Comparison of ENCODE assay signal across 32 mouse cellular contexts in the genomic region with DNA sequence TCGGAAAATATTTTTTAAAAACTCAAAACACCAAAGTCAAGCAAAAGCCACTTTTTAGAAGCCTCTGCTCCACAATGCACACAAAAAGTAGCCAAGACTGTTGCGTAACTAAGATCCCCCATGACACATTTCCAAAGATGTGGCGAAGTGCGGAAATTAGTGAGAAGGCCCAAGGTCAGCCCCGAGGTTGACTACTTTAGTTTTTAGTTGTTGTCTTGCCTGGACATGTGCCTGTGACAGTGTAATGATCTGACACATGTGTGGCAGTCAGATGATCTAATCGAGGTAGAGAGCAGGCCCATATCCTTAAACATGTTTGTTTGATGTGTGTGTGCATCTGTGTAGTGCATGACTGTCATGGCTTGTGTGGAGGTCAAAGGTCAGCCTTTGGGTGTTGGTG. TPM values are rescaled to one million over a fixed set of nuclear protein-coding genes. Genes with fewer than 3 reads are reported as not detected.
DNase-seq lines count a peak whose midpoint lies in the region; ATAC-seq and TF ChIP-seq lines count a peak whose summit lies in the region.
"Had no signal": no experiment of that assay in that cellular context is flagged by ENCODE, and none has a peak within 500 bp of the region (broad histone marks: within the 10 kb centered on the region; RNA-seq: fewer than 3 reads in every experiment).

No protein-coding gene starts in this region.

- no peak overlapping the region for H3K4me3 ChIP-seq in liver, embryonic 12.5 days
- no peak overlapping the region for H3K4me3 ChIP-seq in liver, postnatal 0 days (ENCODE audit: low read depth, low read length)
- H3K4me3 ChIP-seq: embryonic facial prominence, embryonic 10.5 days; embryonic facial prominence, embryonic 13.5 days; erythroblast, embryonic 14.5 days; forebrain, embryonic 12.5 days; forebrain, embryonic 15.5 days; heart, embryonic 12.5 days; heart, embryonic 15.5 days; hindbrain, embryonic 10.5 days; hindbrain, embryonic 13.5 days had no signal

- WGBS in liver, embryonic 12.5 days (ENCODE audit: insufficient replicate concordance) = 87% methylated on average over 6 of the region's 6 CpGs
- 86% methylated on average over 6 of the region's 6 CpGs for WGBS in liver, postnatal 0 days (ENCODE audit: insufficient replicate concordance)

- H3K27me3 ChIP-seq in liver, embryonic 12.5 days (replicated peaks) = peaks cover 15% of the 10 kb centered on the region; the same call in 1 of the 2 replicates
- H3K27me3 ChIP-seq in liver, postnatal 0 days (ENCODE audit: insufficient read depth, low read length) = no peaks in the 10 kb centered on the region; the same call in 1 of the 2 replicates
- H3K27me3 ChIP-seq: embryonic facial prominence, embryonic 13.5 days; forebrain, embryonic 15.5 days; heart, embryonic 12.5 days; heart, embryonic 15.5 days; hindbrain, embryonic 13.5 days had no signal

- H3K9ac ChIP-seq in liver, embryonic 12.5 days = 0 out of 2 replicates have a peak overlapping the region, but pooled peaks have one; percentile 17
- no peak overlapping the region for H3K9ac ChIP-seq in liver, postnatal 0 days (replicated peaks)
- H3K9ac ChIP-seq: embryonic facial prominence, embryonic 13.5 days; forebrain, embryonic 12.5 days; forebrain, embryonic 15.5 days; heart, embryonic 12.5 days; heart, embryonic 15.5 days; hindbrain, embryonic 13.5 days had no signal

- H3K27ac ChIP-seq in liver, embryonic 12.5 days = no peak overlapping the region
- no peak overlapping the region for H3K27ac ChIP-seq in liver, postnatal 0 days (ENCODE audit: low read depth)
- H3K27ac ChIP-seq: embryonic facial prominence, embryonic 10.5 days; embryonic facial prominence, embryonic 13.5 days; forebrain, embryonic 12.5 days; forebrain, embryonic 15.5 days; heart, embryonic 15.5 days; hindbrain, embryonic 10.5 days; hindbrain, embryonic 13.5 days had no signal

- no peak overlapping the region for H3K4me2 ChIP-seq in liver, embryonic 12.5 days
- H3K4me2 ChIP-seq in liver, postnatal 0 days (ENCODE audit: low read depth, low read length) = no peak overlapping the region
- H3K4me2 ChIP-seq: embryonic facial prominence, embryonic 13.5 days; forebrain, embryonic 12.5 days; forebrain, embryonic 15.5 days; heart, embryonic 12.5 days; heart, embryonic 15.5 days; hindbrain, embryonic 13.5 days had no signal

- no peak for TF ChIP-seq EP300 in liver, postnatal 0 days (IDR thresholded peaks at IDR 0.05; ENCODE audit: low read depth)

- no peaks in the 10 kb centered on the region; the same call in 1 of the 2 replicates for H3K9me3 ChIP-seq in liver, embryonic 12.5 days (replicated peaks)
- H3K9me3 ChIP-seq in liver, postnatal 0 days (ENCODE audit: low read length) = no peaks in the 10 kb centered on the region
- H3K9me3 ChIP-seq: embryonic facial prominence, embryonic 10.5 days; forebrain, embryonic 12.5 days; forebrain, embryonic 15.5 days; heart, embryonic 12.5 days; heart, embryonic 15.5 days; hindbrain, embryonic 10.5 days; hindbrain, embryonic 13.5 days had no signal

- TF ChIP-seq CTCF in liver, postnatal 0 days (IDR thresholded peaks at IDR 0.05; ENCODE audit: low read depth) = no peak

- DNase-seq in adrenal gland, adult 2 months = peak; percentile 59
- no peak for DNase-seq in adrenal gland, adult 18-20 months (ENCODE audit: low spot score in 2 of 2)
- DNase-seq in liver, postnatal 0 days = no peak
- peak; percentile 34 for DNase-seq in adipocyte (ENCODE audit: low spot score)
- no peak for DNase-seq in cerebellum, adult 8-10 months
- DNase-seq in lung, adult 18-20 months = no peak
- DNase-seq: B cell, adult 2 months; cerebellum, adult 11 months; cerebellum, adult 2 months; cerebellum, postnatal 10 days; cerebellum, postnatal 36 days; embryo, embryonic 11 days; gastrocnemius, postnatal 25 days; heart, adult 18-20 months; heart, postnatal 10 days; heart, postnatal 36 days had no signal

- peaks cover 7% of the 10 kb centered on the region for H3K4me1 ChIP-seq in liver, embryonic 12.5 days
- H3K4me1 ChIP-seq in liver, postnatal 0 days (ENCODE audit: insufficient read depth) = no peaks in the 10 kb centered on the region
- H3K4me1 ChIP-seq: embryonic facial prominence, embryonic 10.5 days; embryonic facial prominence, embryonic 13.5 days; forebrain, embryonic 12.5 days; forebrain, embryonic 15.5 days; heart, embryonic 12.5 days; heart, embryonic 15.5 days; hindbrain, embryonic 10.5 days; hindbrain, embryonic 13.5 days had no signal

- ATAC-seq in liver, embryonic 12.5 days = no peak
- ATAC-seq in liver, postnatal 0 days = no peak
- ATAC-seq: CD4-positive, CD25-positive, alpha-beta regulatory T cell, adult 4 months; forebrain, embryonic 15.5 days; hindbrain, embryonic 16.5 days; intestine, embryonic 16.5 days had no signal

- no peaks in the 10 kb centered on the region for H3K36me3 ChIP-seq in liver, embryonic 12.5 days
- no peaks in the 10 kb centered on the region for H3K36me3 ChIP-seq in liver, postnatal 0 days (replicated peaks; ENCODE audit: insufficient read depth, low read length)
- H3K36me3 ChIP-seq: embryonic facial prominence, embryonic 10.5 days; embryonic facial prominence, embryonic 13.5 days; forebrain, embryonic 12.5 days; forebrain, embryonic 15.5 days; heart, embryonic 12.5 days; heart, embryonic 15.5 days; hindbrain, embryonic 10.5 days; hindbrain, embryonic 13.5 days had no signal

RNA-seq across cellular contexts. Expression of a gene that starts 24.4 kb away (rescaled TPM):
- total RNA-seq in adrenal gland, adult 2 months (2021) = 10 to 100 TPM; 11.3 to 18.3 TPM
- polyA plus RNA-seq in adrenal gland, adult 2 months (2012; rRNA removed) = 85.9 and 124 TPM in 2 replicates
- 10 to 100 TPM; 15.2 to 24.0 TPM for total RNA-seq in adrenal gland, adult 18-20 months (2021)
- polyA plus RNA-seq in liver, embryonic 12.5 days (2016; fragmentation: Nextera tagmentation; extraction: Ambion mirVana) = 286 and 295 TPM in 2 replicates
- polyA plus RNA-seq in liver, postnatal 0 days (2015; fragmentation: Nextera tagmentation; extraction: Ambion mirVana) = 21.2 and 22.9 TPM in 2 replicates
- polyA plus RNA-seq: CD4-positive, CD25-positive, alpha-beta regulatory T cell, adult 4 months had no signal

RNA-seq across cellular contexts. Expression of a gene that starts 53.4 kb away (rescaled TPM):
- not detected for total RNA-seq in adrenal gland, adult 2 months (2021)
- polyA plus RNA-seq in adrenal gland, adult 2 months (2012; rRNA removed) = not detected in 2 replicates
- not detected for total RNA-seq in adrenal gland, adult 18-20 months (2021)
- polyA plus RNA-seq in liver, embryonic 12.5 days (2016; fragmentation: Nextera tagmentation; extraction: Ambion mirVana) = not detected in 2 replicates
- polyA plus RNA-seq in liver, postnatal 0 days (2015; fragmentation: Nextera tagmentation; extraction: Ambion mirVana) = 0.30 and 0.40 TPM in 2 replicates
- total RNA-seq: gastrocnemius, adult 8-10 months; gastrocnemius, postnatal 25 days; heart, adult 18-20 months; heart, postnatal 10 days; heart, postnatal 36 days; MEL had no signal
- polyA plus RNA-seq: cerebellum, adult 2 months; cortical plate, adult 2 months; embryonic facial prominence, embryonic 10.5 days; embryonic facial prominence, embryonic 13.5 days; erythroblast, embryonic 14.5 days; forebrain, embryonic 12.5 days; forebrain, embryonic 15.5 days; heart, embryonic 12.5 days; heart, embryonic 15.5 days; hindbrain, embryonic 10.5 days; hindbrain, embryonic 13.5 days; hindbrain, embryonic 16.5 days; intestine, embryonic 16.5 days had no signal

Comparison
In these comparisons a context has a peak if more than half of its experiments do, and no peak if none do; other contexts are left out.
1. DNase-seq: peak in adrenal gland, adult 2 months (single experiment) and adipocyte (single experiment); none in adrenal gland, adult 18-20 months (0 of 2), liver, postnatal 0 days (single experiment), cerebellum, adult 8-10 months (single experiment) and lung, adult 18-20 months (0 of 2).